Mouse (Mus musculus): ENCODE measurements at regions not wholly inside any gene's neighbourhood (a gene's known extent, or its start where the extent isn't known, plus 50 kb on each side); places are given as distances from the start of the nearest gene placed in this dataset.

DNA sequence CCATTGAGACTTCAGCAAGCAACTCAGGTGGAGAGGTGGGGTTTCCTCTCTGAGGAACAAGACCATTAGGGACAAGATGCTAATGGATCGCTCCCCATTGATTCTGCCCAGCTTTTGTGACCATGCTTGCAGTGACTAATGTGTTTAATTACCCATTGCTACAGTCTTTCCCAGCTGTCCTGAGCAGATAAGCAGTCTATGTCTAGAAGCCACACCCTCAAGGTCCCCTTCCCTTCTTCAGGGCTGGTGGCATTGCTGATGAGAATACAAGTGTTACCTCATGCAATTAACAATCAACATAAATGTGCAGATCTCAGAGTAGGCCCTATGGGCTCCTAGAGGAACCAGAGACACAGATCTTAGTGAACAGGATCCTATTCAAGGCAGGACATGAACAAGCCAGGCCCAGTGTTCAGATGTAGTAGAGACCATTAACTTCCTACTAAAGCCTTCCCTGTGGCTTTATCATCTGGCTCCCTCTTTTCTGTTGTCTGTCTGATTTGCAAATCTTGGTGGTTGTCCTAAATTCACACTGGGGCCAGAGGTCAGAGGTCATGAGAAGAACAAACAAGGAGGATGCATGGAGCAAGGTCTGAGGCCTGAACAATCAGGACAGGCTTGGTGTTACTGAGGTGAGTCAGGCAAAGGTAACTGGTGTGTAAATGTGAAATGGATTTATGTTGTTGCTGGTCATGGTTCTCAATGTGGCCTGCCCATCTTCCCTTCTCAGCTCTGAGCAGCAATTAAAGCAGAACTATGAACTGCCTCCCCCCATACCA lies 56.8 kb downstream of the Odc1 start:
- DNase-seq (ENCODE audit: low spot score in 2 of 2), result no peak
- intact Hi-C loops (cut with DNase I), result no loop called here

DNA sequence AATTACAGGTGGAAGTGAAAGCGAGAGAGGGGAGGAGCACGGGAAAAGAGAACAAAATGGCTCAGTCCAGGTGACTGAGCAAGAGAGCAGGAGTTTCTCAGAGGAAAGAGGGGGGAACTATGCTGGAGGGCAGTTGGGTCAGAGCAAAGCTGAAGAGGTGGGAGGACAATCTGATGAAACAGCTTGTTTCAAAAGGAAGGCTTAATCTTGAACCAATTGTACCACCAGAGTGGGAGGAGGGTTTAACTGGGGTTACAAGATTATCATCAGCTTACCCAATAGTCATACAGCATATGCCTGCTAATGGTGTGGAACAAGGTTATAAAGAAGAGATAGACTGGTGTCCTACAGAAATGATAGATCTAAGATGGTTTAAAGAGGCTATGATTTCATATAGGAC lies 59.0 kb downstream of the Odc1 start:
- no peak for DNase-seq (ENCODE audit: low spot score in 2 of 2)
- intact Hi-C loops (cut with DNase I), result no loop called here

DNA sequence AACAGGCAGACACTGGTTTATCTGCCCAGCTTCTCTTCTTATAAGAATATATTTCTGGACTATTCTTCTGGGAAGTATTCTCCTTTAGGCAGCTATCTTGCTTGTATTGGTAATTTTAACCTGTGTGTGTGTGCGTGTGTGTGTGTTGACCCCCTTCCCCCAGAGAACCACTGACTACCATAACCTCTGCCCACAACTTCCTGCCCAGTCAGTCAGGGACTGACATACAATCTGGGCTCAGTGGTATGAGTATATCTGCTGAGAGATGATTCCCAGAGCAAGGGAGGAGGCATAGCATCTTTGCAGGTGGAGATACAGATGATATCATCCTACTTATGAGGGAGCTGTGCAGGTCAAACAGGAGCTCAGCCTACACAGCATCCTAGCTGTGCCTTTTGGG lies 65.8 kb downstream of the Odc1 start:
- intact Hi-C loops (cut with DNase I), result no loop called here

GRCm38 (mm10) chr12:17611988-17612387 lies 67.4 kb downstream of the Odc1 start:
- intact Hi-C loops (cut with DNase I), result no loop called here
- DNase-seq (ENCODE audit: low spot score in 2 of 2), result peak in 1 of 2 experiments; percentile 16

More for the DNA sequence above, 65.8 kb downstream of the Odc1 start:
- no peak for DNase-seq (ENCODE audit: low spot score in 2 of 2)

GRCm38 (mm10) chr12:17618300-17618699 lies 72.4 kb upstream of the Hpcal1 start:
- intact Hi-C loops (cut with DNase I), result no loop called here
- no peak for DNase-seq (ENCODE audit: low spot score in 2 of 2)

DNA sequence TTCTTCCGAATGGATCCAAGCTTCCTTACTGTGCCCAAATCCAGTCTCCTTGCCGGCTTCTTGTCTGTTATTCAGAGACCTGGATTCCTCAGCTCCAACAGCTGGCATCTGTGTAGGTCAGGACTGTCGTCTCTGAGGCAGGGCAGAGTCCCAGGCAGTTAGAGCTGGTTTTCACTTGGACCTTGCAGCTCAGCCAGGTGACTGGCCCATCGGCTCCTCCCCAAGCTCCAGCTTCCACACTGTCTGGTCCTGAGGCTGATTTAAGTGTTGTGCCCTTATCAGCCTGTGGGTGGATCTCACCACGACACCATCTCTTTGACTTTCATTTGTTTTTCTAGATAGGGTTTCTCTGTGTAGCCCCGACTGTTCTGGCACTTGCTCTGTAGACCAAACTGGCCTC lies 70.4 kb upstream of the Hpcal1 start:
- no peak for DNase-seq (ENCODE audit: low spot score in 2 of 2)
- intact Hi-C loops (cut with DNase I), result no loop called here

GRCm38 (mm10) chr12:17621487-17621888 lies 69.2 kb upstream of the Hpcal1 start:
- DNase-seq (ENCODE audit: low spot score in 2 of 2), result peak in 1 of 2 experiments; percentile 14
- intact Hi-C loops (cut with DNase I), result no loop called here

DNA sequence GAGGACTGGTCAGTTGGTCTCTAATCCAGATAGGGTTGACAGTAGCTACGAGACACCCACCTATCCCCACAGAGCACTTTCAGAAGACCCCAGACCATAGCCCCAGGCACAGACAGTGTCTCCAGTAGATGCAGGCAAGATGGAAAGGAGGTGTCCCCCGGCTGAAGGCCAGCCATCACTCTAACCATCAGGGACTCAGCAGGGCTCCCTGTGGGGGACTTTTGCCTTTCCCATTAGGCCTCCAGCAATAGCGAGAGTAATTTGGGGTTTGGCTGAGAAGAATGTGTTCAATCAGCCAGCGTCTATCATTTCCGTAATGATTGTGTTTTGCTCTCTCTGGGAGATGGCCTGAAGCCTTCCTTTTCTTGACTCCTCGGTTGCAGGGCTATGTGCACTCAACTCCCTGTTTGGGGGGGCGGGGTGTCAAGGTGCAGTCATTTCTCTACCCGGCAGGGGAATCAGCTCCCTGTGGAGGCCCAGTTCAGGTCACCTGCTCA lies 68.1 kb upstream of the Hpcal1 start:
- intact Hi-C loops (cut with DNase I), result no loop called here
- no peak for DNase-seq (ENCODE audit: low spot score in 2 of 2)

- DNase-seq (ENCODE audit: low spot score in 2 of 2), result no peak
- intact Hi-C loops (cut with DNase I), result no loop called here
These were observed 64.6 kb upstream of the Hpcal1 start for GRCm38 (mm10) chr12:17626043-17626442.

DNA sequence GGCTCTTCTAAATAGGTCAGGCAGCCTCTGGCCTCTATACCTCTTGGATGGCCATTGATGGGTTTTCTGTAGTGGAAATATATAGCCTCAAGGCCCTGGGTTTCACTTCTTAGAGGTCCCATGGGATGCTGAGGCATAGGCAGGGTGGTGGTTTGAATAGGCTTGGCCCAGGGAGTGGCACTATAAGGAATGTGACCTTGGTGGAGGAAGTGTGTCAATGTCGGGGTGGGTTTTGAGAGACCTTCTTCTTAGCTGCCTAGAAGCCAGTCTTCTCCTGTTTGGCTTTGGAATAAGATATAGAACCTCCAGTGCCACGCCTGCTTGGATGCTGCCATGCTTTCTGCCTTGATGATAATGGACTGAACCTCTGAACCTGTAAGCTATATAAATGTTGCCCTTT lies 59.5 kb upstream of the Hpcal1 start:
- intact Hi-C loops (cut with DNase I), result no loop called here
- no peak for DNase-seq (ENCODE audit: low spot score in 2 of 2)

DNA sequence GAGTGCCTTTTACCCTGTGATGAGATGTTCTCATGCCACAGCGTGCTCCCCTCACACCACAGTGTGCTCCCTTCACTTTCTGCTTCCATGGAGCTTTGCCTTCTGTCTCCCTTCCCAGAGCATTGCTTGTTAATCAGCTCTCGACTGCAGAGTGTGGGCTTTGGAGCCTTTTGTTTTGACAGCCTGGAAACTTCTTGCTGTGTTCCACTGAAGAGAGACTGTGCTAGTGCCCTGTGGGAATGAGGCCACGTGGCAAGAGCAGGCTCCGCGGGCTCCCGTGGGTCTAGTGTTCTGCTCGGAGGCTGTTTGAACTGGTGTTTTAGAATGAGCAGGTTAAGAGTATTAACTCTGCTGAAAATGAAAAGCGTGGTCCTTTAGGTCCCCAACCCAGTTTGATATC lies 54.5 kb upstream of the Hpcal1 start:
- intact Hi-C loops (cut with DNase I), result no loop called here
- no peak for DNase-seq (ENCODE audit: low spot score in 2 of 2)

GRCm38 (mm10) chr12:17636590-17636989 lies 54.1 kb upstream of the Hpcal1 start:
- intact Hi-C loops (cut with DNase I), result no loop called here
- DNase-seq (ENCODE audit: low spot score in 2 of 2), result no peak

Measured in left cerebral cortex, postnatal 14 days (tissue).